Mouse (Mus musculus): ENCODE results near the gene Ugt1a8. TPM values are rescaled to one million over a fixed set of nuclear protein-coding genes. Genes with fewer than 3 reads are reported as not detected.
"Not testable (repeated sequence)": the region's sequence is repeated elsewhere in the genome, so short reads cannot be mapped to it uniquely, and the experiment has no call there.

The Ugt1a8 gene
- total RNA-seq, 2 experiments from 2014 or later = not detected

- intact Hi-C loops (cut with DNase I) = no loop called here
- Histone ChIP-seq H3K27ac (no peak within 1 kb of the TSS), H3K4me3 (peak within 1 kb of the TSS; percentile 42)
- TF ChIP-seq CTCF (IDR thresholded peaks at IDR 0.05) = no peak
- DNase-seq = peak; percentile 33
Measured at GRCm38 (mm10) chr1:88094941-88095492, 7.4 kb downstream of the Ugt1a8 start, which contains the start of gene Ugt1a7c. Ugt1a7c (plus strand) TSS chr1:88095062.

- intact Hi-C loops (cut with DNase I); H3K4me3 ChIP-seq; H3K27ac ChIP-seq; DNase-seq: not testable (repeated sequence)
Measured at GRCm38 (mm10) chr1:88098546-88098945, 10.9 kb downstream of the Ugt1a8 start.

- DNase-seq; H3K4me3 ChIP-seq; intact Hi-C loops (cut with DNase I); H3K27ac ChIP-seq: not testable (repeated sequence)
Measured at GRCm38 (mm10) chr1:88099691-88100090, 12.1 kb downstream of the Ugt1a8 start.

- H3K4me3 ChIP-seq; intact Hi-C loops (cut with DNase I); DNase-seq; H3K27ac ChIP-seq: not testable (repeated sequence)
Measured at GRCm38 (mm10) chr1:88103019-88103418, 15.4 kb downstream of the Ugt1a8 start, which contains the start of gene Ugt1a6b. Ugt1a6b (plus strand) TSS chr1:88103252.

GRCm38 (mm10) chr1:88103697-88104468 lies 16.3 kb downstream of the Ugt1a8 start:
- H3K4me3 ChIP-seq; H3K27ac ChIP-seq; DNase-seq; intact Hi-C loops (cut with DNase I): not testable (repeated sequence)

GRCm38 (mm10) chr1:88104667-88105430 lies 17.2 kb downstream of the Ugt1a8 start:
- TF ChIP-seq CTCF (IDR thresholded peaks at IDR 0.05) = no peak
- H3K4me3 ChIP-seq = no peak overlapping the region
- no peak overlapping the region for H3K27ac ChIP-seq
- intact Hi-C loops (cut with DNase I) = no loop called here
- no peak for DNase-seq

GRCm38 (mm10) chr1:88105656-88106055 lies 18.0 kb downstream of the Ugt1a8 start:
- Histone ChIP-seq H3K27ac (no peak overlapping the region), H3K4me3 (no peak overlapping the region)
- intact Hi-C loops (cut with DNase I) = no loop called here
- DNase-seq = no peak
- no peak for TF ChIP-seq CTCF (IDR thresholded peaks at IDR 0.05)

- DNase-seq; H3K4me3 ChIP-seq; intact Hi-C loops (cut with DNase I); H3K27ac ChIP-seq: not testable (repeated sequence)
Measured at GRCm38 (mm10) chr1:88109027-88109557, 21.5 kb downstream of the Ugt1a8 start.

- H3K27ac ChIP-seq; DNase-seq; H3K4me3 ChIP-seq; intact Hi-C loops (cut with DNase I): not testable (repeated sequence)
Measured at GRCm38 (mm10) chr1:88109604-88110003, 22.0 kb downstream of the Ugt1a8 start.

- H3K27ac ChIP-seq; DNase-seq; intact Hi-C loops (cut with DNase I); H3K4me3 ChIP-seq: not testable (repeated sequence)
Measured at GRCm38 (mm10) chr1:88112769-88113168, 25.2 kb downstream of the Ugt1a8 start.

GRCm38 (mm10) chr1:88120550-88120949 lies 32.9 kb downstream of the Ugt1a8 start:
- H3K27ac ChIP-seq; intact Hi-C loops (cut with DNase I); DNase-seq; H3K4me3 ChIP-seq: not testable (repeated sequence)
- peak; percentile 29; the same call in 1 of the 2 replicates for TF ChIP-seq CTCF (IDR thresholded peaks at IDR 0.05)

GRCm38 (mm10) chr1:88121521-88121920 lies 33.9 kb downstream of the Ugt1a8 start:
- H3K27ac ChIP-seq; intact Hi-C loops (cut with DNase I); DNase-seq; H3K4me3 ChIP-seq: not testable (repeated sequence)
- TF ChIP-seq CTCF (IDR thresholded peaks at IDR 0.05) = peak; percentile 11; the same call in 1 of the 2 replicates
